Mouse (Mus musculus): ENCODE measurements around the gene Iars2. TPM values are rescaled to one million over a fixed set of nuclear protein-coding genes. Genes with fewer than 3 reads are reported as not detected.

The Iars2 gene
- polyA plus RNA-seq, 1 experiment from 2014 or later: 18.4 TPM

GRCm38 (mm10) chr1:185275976-185276375, 53.2 kb downstream of the Iars2 start:
- no peak overlapping the region for H3K4me3 ChIP-seq (replicated peaks; ENCODE audit: low read length)
- DNase-seq (ENCODE audit: low spot score) (no peak), ATAC-seq (ENCODE audit: low FRiP score) (no peak)
- H3K4me1 ChIP-seq (replicated peaks; ENCODE audit: control insufficient read depth, insufficient read depth, low read length): no peaks in the 10 kb centered on the region
- H3K27me3 ChIP-seq (ENCODE audit: control insufficient read depth, insufficient read depth, low read length): no peaks in the 10 kb centered on the region
- H3K4me2 ChIP-seq (replicated peaks): no peak overlapping the region
- WGBS: 92% methylated on average over 7 of the region's 7 CpGs
- H3K9me3 ChIP-seq (ENCODE audit: control insufficient read depth, low read length): no peaks in the 10 kb centered on the region
- no peak overlapping the region for H3K9ac ChIP-seq
- H3K36me3 ChIP-seq (replicated peaks; ENCODE audit: control insufficient read depth, insufficient read depth): peaks cover 93% of the 10 kb centered on the region
- no peak overlapping the region for H3K27ac ChIP-seq

GRCm38 (mm10) chr1:185274819-185275545, 54.2 kb downstream of the Iars2 start:
- Histone ChIP-seq H3K27me3 (ENCODE audit: control insufficient read depth, insufficient read depth, low read length) (no peaks in the 10 kb centered on the region), H3K9me3 (ENCODE audit: control insufficient read depth, low read length) (no peaks in the 10 kb centered on the region), H3K4me1 (replicated peaks; ENCODE audit: control insufficient read depth, insufficient read depth, low read length) (no peaks in the 10 kb centered on the region), H3K9ac (no peak overlapping the region), H3K4me2 (replicated peaks) (no peak overlapping the region), H3K36me3 (replicated peaks; ENCODE audit: control insufficient read depth, insufficient read depth) (peaks cover 86% of the 10 kb centered on the region), H3K4me3 (replicated peaks; ENCODE audit: low read length) (no peak overlapping the region), H3K27ac (no peak overlapping the region)
- WGBS: 97% methylated on average over 5 of the region's 5 CpGs
- DNase-seq (ENCODE audit: low spot score): no peak
- ATAC-seq (ENCODE audit: low FRiP score): no peak

- H3K9ac ChIP-seq: no peak overlapping the region
- no peak overlapping the region for H3K4me3 ChIP-seq (replicated peaks; ENCODE audit: low read length)
- H3K4me2 ChIP-seq (replicated peaks): no peak overlapping the region
- no peaks in the 10 kb centered on the region for H3K27me3 ChIP-seq (ENCODE audit: control insufficient read depth, insufficient read depth, low read length)
- WGBS: 93% methylated on average over 9 of the region's 9 CpGs
- H3K4me1 ChIP-seq (replicated peaks; ENCODE audit: control insufficient read depth, insufficient read depth, low read length): no peaks in the 10 kb centered on the region
- no peak for DNase-seq (ENCODE audit: low spot score)
- no peaks in the 10 kb centered on the region for H3K9me3 ChIP-seq (ENCODE audit: control insufficient read depth, low read length)
- H3K36me3 ChIP-seq (replicated peaks; ENCODE audit: control insufficient read depth, insufficient read depth): peaks cover 78% of the 10 kb centered on the region
- no peak overlapping the region for H3K27ac ChIP-seq
- no peak for ATAC-seq (ENCODE audit: low FRiP score)
These were observed 57.8 kb downstream of the Iars2 start for GRCm38 (mm10) chr1:185271373-185271772.

DNA sequence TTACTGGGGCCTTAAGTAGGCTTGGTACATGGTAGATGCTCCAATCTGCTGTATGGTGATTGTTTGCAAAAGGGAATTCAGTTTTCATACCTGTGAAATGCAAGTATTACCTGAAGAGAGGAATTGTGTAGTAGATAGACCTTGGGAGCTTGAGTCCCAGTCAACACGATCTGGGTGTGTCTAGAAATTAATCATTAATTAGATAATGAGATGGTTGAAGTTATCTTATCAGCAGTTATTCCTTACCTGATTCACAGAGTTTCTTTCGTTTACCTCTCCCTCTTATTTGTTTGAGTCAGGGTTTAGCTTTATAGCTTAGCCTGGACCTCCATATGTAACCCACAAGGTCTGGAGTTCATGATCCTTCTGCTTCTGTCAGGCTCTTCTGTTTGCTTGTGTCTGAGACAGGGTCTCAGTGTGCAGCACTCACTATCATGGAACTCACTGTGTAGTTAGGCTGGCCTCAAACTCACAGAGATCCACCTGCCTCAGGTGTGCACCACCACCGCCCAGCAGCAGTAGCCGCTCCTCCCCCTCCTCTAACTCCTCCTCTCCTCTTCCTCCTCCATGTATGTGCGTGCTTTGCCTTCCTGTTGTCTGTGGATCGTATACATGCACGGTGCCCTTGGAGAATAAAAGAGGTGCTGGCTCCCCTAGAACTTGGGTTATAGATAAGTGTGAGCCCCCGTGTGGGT, 58.6 kb downstream of the Iars2 start:
- Histone ChIP-seq H3K4me2 (replicated peaks) (no peak overlapping the region), H3K4me3 (replicated peaks; ENCODE audit: low read length) (no peak overlapping the region), H3K36me3 (replicated peaks; ENCODE audit: control insufficient read depth, insufficient read depth) (peaks cover 78% of the 10 kb centered on the region), H3K27me3 (ENCODE audit: control insufficient read depth, insufficient read depth, low read length) (no peaks in the 10 kb centered on the region), H3K9ac (no peak overlapping the region), H3K27ac (no peak overlapping the region), H3K9me3 (ENCODE audit: control insufficient read depth, low read length) (no peaks in the 10 kb centered on the region), H3K4me1 (replicated peaks; ENCODE audit: control insufficient read depth, insufficient read depth, low read length) (no peaks in the 10 kb centered on the region)
- DNase-seq (ENCODE audit: low spot score) (no peak), ATAC-seq (ENCODE audit: low FRiP score) (no peak)
- 95% methylated on average over 8 of the region's 8 CpGs for WGBS

GRCm38 (mm10) chr1:185268675-185269074, 60.5 kb downstream of the Iars2 start:
- H3K27me3 ChIP-seq (ENCODE audit: control insufficient read depth, insufficient read depth, low read length): no peaks in the 10 kb centered on the region
- ATAC-seq (ENCODE audit: low FRiP score) (no peak), DNase-seq (ENCODE audit: low spot score) (no peak)
- peaks cover 82% of the 10 kb centered on the region for H3K36me3 ChIP-seq (replicated peaks; ENCODE audit: control insufficient read depth, insufficient read depth)
- H3K27ac ChIP-seq: no peak overlapping the region
- no peaks in the 10 kb centered on the region for H3K9me3 ChIP-seq (ENCODE audit: control insufficient read depth, low read length)
- no peak overlapping the region for H3K4me3 ChIP-seq (replicated peaks; ENCODE audit: low read length)
- H3K4me1 ChIP-seq (replicated peaks; ENCODE audit: control insufficient read depth, insufficient read depth, low read length): no peaks in the 10 kb centered on the region
- no peak overlapping the region for H3K4me2 ChIP-seq (replicated peaks)
- 86% methylated on average over 4 of the region's 4 CpGs for WGBS
- no peak overlapping the region for H3K9ac ChIP-seq

- Histone ChIP-seq H3K4me2 (replicated peaks) (no peak overlapping the region), H3K36me3 (replicated peaks; ENCODE audit: control insufficient read depth, insufficient read depth) (peaks cover 91% of the 10 kb centered on the region), H3K9ac (no peak overlapping the region), H3K27ac (no peak overlapping the region), H3K27me3 (ENCODE audit: control insufficient read depth, insufficient read depth, low read length) (no peaks in the 10 kb centered on the region), H3K9me3 (ENCODE audit: control insufficient read depth, low read length) (no peaks in the 10 kb centered on the region), H3K4me1 (replicated peaks; ENCODE audit: control insufficient read depth, insufficient read depth, low read length) (no peaks in the 10 kb centered on the region), H3K4me3 (replicated peaks; ENCODE audit: low read length) (no peak overlapping the region)
- DNase-seq (ENCODE audit: low spot score) (peak; percentile 41), ATAC-seq (ENCODE audit: low FRiP score) (no peak)
- 59% methylated on average over 14 of the region's 14 CpGs for WGBS
These were observed 66.6 kb downstream of the Iars2 start for GRCm38 (mm10) chr1:185262565-185262964.

DNA sequence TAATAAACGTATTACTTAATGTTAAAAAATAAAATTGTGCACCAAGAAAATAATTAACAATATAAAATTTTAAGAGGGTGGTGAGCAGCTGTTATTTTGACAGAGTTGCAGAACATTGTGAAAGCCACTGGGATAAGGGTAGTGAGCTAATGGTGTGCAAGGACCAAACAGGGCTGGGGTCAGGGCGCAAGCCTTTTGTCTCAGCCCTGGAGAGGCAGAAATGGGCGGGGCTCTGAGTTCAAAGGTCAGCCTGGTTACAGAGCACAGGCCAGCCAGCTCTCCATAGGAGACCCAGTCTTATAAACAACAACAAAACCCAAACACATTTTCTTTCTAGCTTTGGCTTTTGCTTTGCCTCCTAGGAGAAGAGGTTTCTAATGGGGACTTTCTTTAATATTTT, 72.4 kb downstream of the Iars2 start:
- no peak for DNase-seq (ENCODE audit: low spot score)
- Histone ChIP-seq H3K9ac (no peak overlapping the region), H3K27ac (no peak overlapping the region), H3K4me2 (replicated peaks) (no peak overlapping the region), H3K4me1 (replicated peaks; ENCODE audit: control insufficient read depth, insufficient read depth, low read length) (no peaks in the 10 kb centered on the region; the same call in 1 of the 2 replicates), H3K4me3 (replicated peaks; ENCODE audit: low read length) (no peak overlapping the region), H3K27me3 (ENCODE audit: control insufficient read depth, insufficient read depth, low read length) (no peaks in the 10 kb centered on the region), H3K36me3 (replicated peaks; ENCODE audit: control insufficient read depth, insufficient read depth) (peaks cover 84% of the 10 kb centered on the region), H3K9me3 (ENCODE audit: control insufficient read depth, low read length) (no peaks in the 10 kb centered on the region)
- 23% methylated on average over 3 of the region's 3 CpGs for WGBS
- no peak for ATAC-seq (ENCODE audit: low FRiP score)

DNA sequence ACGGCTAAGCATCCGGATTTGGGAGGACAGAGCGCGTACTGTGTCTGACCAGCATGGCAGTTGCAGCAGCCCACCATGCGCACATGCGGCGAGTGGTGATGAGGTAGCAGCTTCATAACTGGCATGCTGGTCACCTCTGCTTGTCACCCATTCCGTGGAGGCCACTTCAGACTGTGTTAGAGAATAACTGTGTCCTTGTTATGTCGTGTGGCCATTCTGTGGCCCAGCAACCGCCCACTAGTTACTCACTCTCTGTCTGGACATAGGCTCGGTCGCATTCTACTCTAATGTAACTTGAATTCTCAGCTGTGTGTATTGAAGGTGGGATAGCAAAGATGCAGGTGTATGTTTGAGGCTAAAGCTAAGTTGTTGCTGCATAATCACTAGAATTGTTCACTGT, 73.9 kb downstream of the Iars2 start:
- Histone ChIP-seq H3K9me3 (ENCODE audit: control insufficient read depth, low read length) (no peaks in the 10 kb centered on the region), H3K27ac (no peak overlapping the region), H3K36me3 (replicated peaks; ENCODE audit: control insufficient read depth, insufficient read depth) (peaks cover 84% of the 10 kb centered on the region), H3K4me2 (replicated peaks) (no peak overlapping the region), H3K27me3 (ENCODE audit: control insufficient read depth, insufficient read depth, low read length) (no peaks in the 10 kb centered on the region), H3K4me3 (replicated peaks; ENCODE audit: low read length) (no peak overlapping the region), H3K4me1 (replicated peaks; ENCODE audit: control insufficient read depth, insufficient read depth, low read length) (no peaks in the 10 kb centered on the region; the same call in 1 of the 2 replicates), H3K9ac (no peak overlapping the region)
- no peak for ATAC-seq (ENCODE audit: low FRiP score)
- no peak for DNase-seq (ENCODE audit: low spot score)
- WGBS: 96% methylated on average over 12 of the region's 12 CpGs

DNA sequence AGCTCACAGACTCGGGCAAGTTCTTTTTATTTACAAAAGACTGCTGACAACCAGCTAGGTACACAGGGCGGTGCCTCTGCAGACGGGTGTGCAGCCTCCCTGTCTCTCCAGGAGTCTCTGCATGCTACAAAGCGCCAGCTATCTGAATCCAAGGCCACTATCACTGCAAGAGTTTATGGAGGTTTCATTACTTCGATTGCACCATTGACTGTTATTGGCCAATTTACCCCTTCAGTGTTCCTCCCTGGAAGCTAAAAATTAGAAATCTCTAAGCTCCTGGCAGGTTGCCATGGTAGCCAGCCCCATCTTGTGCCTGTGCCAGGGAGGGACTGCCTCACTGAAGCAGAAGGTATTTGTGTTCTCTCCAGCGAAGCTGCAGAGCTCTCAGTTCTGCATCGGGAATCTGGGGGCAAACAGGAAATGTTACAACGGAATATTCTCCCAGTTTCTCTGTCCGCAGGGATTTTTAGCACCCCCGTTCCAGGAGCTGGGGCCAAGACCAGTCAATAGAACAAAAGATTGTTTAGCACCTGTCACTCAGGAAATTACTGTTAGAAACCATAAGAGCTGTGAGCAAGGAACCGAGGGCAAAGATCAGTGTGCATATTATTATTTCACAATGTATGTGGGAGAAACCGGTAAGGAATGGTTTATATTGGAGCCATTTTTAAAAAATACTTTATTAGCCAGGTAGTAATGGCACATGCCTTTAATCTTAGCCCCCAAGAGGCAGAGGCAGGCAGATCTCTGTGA, 75.9 kb downstream of the Iars2 start:
- no peak overlapping the region for H3K4me3 ChIP-seq (replicated peaks; ENCODE audit: low read length)
- no peaks in the 10 kb centered on the region; the same call in 1 of the 2 replicates for H3K4me1 ChIP-seq (replicated peaks; ENCODE audit: control insufficient read depth, insufficient read depth, low read length)
- ATAC-seq (ENCODE audit: low FRiP score) (no peak), DNase-seq (ENCODE audit: low spot score) (peak; percentile 59)
- no peaks in the 10 kb centered on the region for H3K9me3 ChIP-seq (ENCODE audit: control insufficient read depth, low read length)
- no peak overlapping the region for H3K4me2 ChIP-seq (replicated peaks)
- H3K27ac ChIP-seq: peak overlapping the region; percentile 67
- H3K9ac ChIP-seq: no peak overlapping the region
- H3K27me3 ChIP-seq (ENCODE audit: control insufficient read depth, insufficient read depth, low read length): no peaks in the 10 kb centered on the region
- 59% methylated on average over 12 of the region's 12 CpGs for WGBS
- peaks cover 84% of the 10 kb centered on the region for H3K36me3 ChIP-seq (replicated peaks; ENCODE audit: control insufficient read depth, insufficient read depth)

Measured in hindbrain, embryonic 14.5 days (tissue).